Mouse (Mus musculus) brain, embryonic 14.5 days (tissue): ENCODE results near the gene Macrod2. TPM values are rescaled to one million over a fixed set of nuclear protein-coding genes. Genes with fewer than 3 reads are reported as not detected.
A peak's percentile ranks its signal among the peaks of the same experiment; 100 is the strongest.

Experiments
- DNase-seq: peaks from one replicate; pipeline ENCODE4 v3.0.0-alpha.2; 2011; ENCODE audit warnings: low read depth
- CTCF ChIP-seq: fragments of 200-500 bp; IDR thresholded peaks from 2 replicates; pipeline ENCODE4 v1.5.1; 2012; ENCODE audit warnings: inconsistent platforms, mild to moderate bottlenecking, moderate library complexity, borderline replicate concordance; ENCODE audit not compliant: insufficient read depth, insufficient read length; ENCODE audit errors: extremely low read depth
- POLR2A ChIP-seq: fragments of 200-500 bp; IDR thresholded peaks from 2 replicates; pipeline ENCODE4 v1.6.1; 2012; ENCODE audit warnings: mild to moderate bottlenecking, inconsistent platforms, borderline replicate concordance; ENCODE audit not compliant: poor library complexity, insufficient read depth, insufficient read length, severe bottlenecking; ENCODE audit errors: extremely low read depth
- polyA plus RNA-seq: library from polyadenylated mRNA; depleted of rRNA; stranded (reverse); fragments of >200 nt; gene quantifications from 2 replicates; pipeline ENCODE4 v1.2.3, GENCODE M21; 2012

Gene Macrod2
- polyA plus RNA-seq, 1 experiment, result 24.1 TPM

DNA sequence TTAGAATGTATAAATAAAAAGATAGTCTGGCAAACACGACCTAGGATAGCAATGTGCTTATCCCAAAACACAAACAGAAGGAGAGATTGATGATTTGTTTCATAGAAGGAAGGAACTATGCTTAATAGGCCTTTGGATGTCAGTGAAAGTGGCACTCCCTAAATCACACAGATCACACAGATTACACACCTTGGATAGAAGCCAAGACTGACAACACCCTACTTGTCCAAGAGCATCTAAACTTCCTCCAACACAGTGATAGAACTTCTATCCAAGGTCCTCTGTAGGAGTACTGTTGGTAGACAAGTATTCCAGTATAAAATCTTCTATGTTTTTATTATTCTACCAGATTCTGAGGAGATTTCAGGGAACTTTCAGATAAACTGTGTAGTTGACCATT is 1567.8 kb downstream of the Macrod2 start:
- TF ChIP-seq POLR2A (no peak), CTCF (no peak)
- no peak for DNase-seq

DNA sequence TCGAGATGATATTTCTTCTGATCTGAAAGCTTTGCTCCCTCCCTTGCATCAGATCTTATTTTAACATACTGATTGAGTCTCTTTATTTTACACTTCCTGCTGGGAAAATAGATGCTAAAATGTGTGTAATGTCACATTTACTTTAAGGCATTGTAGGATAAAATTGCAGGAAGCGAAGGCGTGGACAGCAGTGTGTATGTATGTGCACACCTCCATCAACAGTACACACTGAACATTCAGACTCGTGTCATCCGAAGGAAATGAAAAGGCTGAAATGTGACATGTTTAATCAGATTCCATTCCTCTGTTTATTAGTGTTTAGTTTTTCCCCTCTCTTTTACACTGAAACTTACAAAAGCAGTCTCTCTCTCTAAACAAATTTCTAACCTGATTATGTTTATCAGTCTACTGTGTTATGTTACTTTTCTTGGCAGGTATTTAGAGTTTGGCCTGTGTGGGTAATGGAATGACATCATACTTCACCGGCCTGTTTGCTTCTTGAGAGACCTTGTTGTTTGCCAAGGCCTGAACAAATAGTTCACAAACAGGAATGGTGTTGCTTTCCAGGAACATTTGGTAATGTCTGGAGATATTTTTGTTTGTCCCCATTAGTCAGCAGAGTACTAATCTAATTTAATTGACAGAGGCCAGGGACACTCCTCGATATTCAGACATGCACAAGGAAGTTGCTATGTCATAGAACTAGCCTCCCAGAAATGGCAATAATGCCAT is 1588.7 kb downstream of the Macrod2 start:
- DNase-seq, result peak; percentile 71
- TF ChIP-seq POLR2A (no peak), CTCF (no peak)

DNA sequence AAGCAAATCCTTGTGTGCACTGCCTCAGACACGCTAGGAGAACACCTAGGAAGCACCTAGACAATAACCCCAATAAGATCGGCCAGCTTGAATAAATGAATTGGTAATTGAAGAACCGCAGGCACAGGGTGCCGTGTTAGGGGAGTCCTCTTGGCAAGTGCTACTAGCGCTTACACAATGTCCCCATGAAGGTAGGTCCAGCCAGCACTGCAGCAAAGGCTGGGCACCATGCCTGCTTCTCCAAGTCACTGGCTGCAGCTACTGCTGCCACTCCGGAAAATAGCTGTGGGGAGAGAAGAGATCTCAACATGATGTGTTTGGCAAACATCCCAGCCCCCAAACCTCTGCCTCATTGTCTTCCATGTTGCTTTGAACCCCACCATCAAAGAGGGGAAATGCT is 1603.8 kb downstream of the Macrod2 start:
- TF ChIP-seq CTCF, result no peak
- no peak for TF ChIP-seq POLR2A
- DNase-seq, result peak; percentile 93

DNA sequence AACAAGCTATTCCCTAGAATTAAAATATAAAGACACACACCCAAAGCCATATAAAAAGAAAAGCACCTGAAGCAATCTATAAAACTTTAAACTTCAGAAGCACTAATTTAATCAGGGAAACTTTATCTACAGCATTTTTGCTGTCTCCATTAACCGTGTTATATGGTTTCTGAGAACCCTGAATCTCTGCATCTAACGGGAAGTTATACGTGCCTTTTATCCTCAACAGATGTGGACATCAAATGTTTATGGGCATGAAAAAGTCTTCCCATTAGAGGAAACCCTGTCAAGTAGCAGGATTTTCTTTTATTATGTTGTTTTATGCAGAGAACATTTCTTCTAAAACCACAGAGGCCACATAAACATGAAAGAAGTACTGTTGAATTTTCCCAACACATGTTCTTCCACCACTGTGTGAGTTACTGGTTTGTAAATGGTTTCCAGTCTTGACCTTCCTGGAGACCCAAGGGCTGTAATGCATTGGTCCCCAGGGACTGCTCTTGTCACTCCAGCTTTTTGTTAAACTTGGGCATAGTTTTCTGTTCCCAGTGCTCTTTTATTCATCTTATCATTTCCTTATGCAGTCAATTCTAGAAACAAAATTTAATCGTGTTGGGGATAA is 1629.5 kb downstream of the Macrod2 start:
- DNase-seq, result no peak
- no peak for TF ChIP-seq CTCF
- no peak for TF ChIP-seq POLR2A

DNA sequence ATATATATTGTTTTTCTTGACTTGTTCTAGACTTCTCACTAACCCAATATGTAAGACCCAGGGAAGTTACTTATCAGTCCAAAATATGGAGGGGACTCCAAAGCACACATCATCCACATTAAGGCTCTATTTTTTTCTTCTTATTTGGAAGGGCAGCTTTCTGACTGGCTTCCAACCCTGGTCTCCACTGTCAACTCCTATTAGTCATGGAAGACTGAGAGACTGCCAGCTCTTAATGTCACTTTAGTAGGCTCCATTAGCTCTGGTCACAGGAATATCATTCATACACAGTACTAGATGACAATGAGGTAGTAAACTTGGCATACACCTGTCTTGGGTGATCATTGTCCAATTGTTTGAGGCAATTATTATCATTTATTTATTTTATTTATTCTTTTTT is 1631.6 kb downstream of the Macrod2 start:
- DNase-seq, result no peak
- TF ChIP-seq POLR2A (no peak), CTCF (no peak)

DNA sequence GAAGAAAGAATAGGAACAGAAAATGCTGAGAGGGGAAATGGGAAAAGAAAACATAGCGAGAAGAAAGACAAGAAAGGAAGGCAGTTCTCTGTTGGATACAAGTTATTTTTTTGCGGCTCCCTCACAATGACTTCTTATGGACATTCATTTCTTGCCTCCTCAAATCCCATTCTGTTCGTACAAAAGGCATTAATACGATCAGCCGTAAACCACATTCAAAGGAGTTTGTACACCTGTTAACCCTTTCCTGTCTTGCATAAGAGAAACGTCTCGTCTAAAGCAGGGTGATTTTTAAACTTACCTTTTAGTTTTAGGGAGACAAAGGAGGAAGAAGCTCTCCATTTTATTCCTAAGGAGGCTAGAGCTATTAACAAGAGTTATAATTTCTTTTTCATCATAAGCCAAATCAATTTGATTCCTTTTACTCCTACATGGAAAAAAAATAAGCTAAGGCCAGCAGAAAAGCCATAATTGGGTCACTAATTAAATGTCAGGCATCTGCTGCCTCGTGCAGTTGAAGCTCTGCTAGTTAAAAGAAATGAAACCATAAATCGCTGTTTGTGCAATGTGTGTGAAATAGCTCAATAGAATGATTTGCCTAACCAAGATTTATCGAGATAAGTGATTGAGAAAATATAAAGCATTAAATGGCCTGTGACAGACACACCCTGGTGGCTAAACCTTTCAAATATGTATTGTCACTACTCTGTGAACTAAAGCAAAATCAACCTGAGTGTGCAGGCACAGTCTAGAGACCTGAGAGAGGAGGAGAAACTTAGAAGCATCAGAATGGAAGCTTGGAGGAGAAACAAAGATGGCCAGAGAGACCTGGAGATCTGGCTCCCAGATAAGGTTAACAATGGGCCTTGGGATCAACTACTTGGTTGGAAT is 1635.9 kb downstream of the Macrod2 start:
- peak; percentile 63 for DNase-seq
- TF ChIP-seq CTCF, result no peak
- TF ChIP-seq POLR2A, result no peak

DNA sequence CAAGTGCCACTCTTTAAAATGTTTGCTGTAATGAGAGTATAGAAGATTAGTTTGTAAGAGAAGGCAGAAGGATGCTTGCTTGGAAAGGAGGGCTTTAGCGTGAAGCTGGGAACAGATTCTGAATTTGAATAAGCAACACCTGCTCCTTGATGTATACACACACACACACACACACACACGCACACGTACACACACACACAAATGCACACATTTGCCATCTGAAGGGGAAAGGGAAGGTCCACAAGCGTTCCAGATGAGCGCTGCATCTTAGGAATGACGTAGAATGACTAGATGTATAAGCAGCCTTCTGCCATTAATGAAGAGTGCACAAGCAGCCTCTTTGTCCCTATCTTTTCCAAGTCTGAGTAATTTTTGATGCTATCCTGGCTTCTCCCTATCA is 1660.5 kb downstream of the Macrod2 start:
- TF ChIP-seq CTCF (no peak), POLR2A (no peak)
- DNase-seq, result peak; percentile 60

DNA sequence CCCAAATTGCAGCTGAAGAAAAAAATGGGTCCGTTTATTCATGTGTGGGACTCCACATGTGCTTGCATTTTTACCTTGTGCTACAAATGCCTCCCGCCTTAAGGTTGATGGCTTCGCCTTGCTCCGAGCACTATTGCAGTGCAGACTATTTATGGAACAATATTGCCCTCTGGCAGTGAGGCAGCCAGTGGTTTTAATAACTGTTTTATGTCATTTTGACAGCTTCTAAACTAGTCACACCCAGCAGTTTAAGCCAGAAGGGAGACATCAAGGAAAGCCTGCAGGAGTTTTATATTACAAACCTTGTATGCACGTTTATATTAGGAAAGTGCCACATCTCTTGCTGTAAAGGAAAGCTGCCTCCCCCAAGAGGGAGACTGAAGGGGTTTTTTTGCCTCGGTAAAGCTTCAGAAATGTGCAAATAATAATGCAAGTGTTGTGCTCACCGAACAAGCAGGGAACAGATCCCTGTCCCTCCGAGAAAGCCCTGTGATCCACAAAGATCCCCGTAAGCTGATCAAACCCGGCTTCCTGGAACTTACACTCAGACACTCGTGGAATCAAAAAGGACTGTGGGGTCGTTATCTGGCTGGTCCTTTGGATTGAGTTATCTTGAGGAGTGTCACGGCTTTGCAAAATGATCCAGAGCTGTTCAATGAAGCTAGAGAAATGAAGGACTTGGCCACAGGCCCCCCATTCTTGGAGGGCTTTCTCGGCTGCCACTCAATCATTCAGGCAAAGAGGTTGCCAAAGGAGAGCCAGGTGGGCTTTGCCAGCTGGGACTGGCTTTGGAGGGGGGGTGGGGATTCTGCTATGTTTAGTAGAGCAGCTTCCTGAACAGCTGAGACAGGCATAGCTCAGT is 1663.0 kb downstream of the Macrod2 start:
- peak; percentile 92 for DNase-seq

DNA sequence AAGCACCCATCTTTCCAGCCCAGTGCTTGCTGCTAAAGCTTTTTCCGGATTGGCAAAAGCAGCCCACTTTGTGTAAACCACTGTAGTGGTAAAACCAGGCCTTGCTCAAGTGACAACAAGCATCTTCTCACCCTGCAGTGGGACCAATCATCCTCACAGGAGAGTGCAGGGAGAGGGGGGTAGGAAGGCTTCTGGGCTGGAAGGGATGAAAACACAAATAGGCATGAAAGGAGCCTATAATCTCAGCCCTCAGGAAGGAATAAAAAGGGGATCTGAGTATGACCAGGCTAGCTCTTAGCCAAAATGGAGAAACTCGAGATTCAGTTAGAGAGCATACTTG is 1663.6 kb downstream of the Macrod2 start:
- TF ChIP-seq CTCF (no peak), POLR2A (no peak)
- DNase-seq, result no peak

More for the DNA sequence above, 1663.0 kb downstream of the Macrod2 start:
- TF ChIP-seq POLR2A, result no peak
- peak; percentile 28; the same call in 1 of the 2 replicates for TF ChIP-seq CTCF

DNA sequence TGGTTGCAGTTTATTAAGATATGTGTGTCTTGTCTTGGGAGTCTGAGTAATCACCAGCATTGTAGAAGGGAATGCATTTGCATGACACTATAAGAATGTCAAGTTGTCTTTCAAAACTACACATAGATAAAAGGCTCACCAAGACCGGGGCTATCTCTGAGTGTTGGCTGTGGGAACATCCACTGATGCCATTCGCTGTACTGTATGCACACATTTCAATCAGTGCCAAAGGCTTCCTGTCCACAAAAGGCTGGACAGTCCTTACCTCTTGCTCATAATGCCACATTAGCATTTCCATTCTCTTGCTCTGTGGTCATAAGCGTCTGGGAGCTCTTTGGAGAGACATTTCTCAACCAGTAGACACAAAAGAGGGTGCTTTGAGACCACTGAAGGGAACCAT is 1713.8 kb downstream of the Macrod2 start:
- DNase-seq, result peak; percentile 29

More for the DNA sequence above, 1713.8 kb downstream of the Macrod2 start:
- no peak for TF ChIP-seq POLR2A
- TF ChIP-seq CTCF, result no peak
